Mouse (Mus musculus) hindbrain, embryonic 15.5 days (tissue): ENCODE data around the gene Cpb2. TPM values are rescaled to one million over a fixed set of nuclear protein-coding genes. Genes with fewer than 3 reads are reported as not detected.

Source experiments
- ATAC-seq: fragments of 200-750 bp; cut with Nextera tagmentation; 2 replicates; pipeline ENCODE4 v1.8.0; 2017; ENCODE audit warnings: low read depth, moderate number of reproducible peaks, moderate TSS enrichment; ENCODE audit not compliant: low FRiP score
- H3K27ac ChIP-seq: fragments of 300-500 bp; sonication (generic); replicated peaks from 2 replicates; pipeline ENCODE4 v1.5.1; 2015; ENCODE audit warnings: mild to moderate bottlenecking, inconsistent platforms
- H3K27me3 ChIP-seq: fragments of 300-500 bp; sonication (generic); 2 replicates; pipeline ENCODE4 v1.6.1; 2015; ENCODE audit warnings: control low read depth, inconsistent platforms
- H3K36me3 ChIP-seq: fragments of 300-500 bp; sonication (generic); 2 replicates; pipeline ENCODE4 v1.6.1; 2015; ENCODE audit warnings: control low read depth, inconsistent platforms
- H3K4me1 ChIP-seq: fragments of 300-500 bp; sonication (generic); replicated peaks from 2 replicates; pipeline ENCODE4 v1.6.1; 2015; ENCODE audit warnings: control low read depth, inconsistent platforms
- H3K4me2 ChIP-seq: fragments of 300-500 bp; sonication (generic); 2 replicates; pipeline ENCODE4 v1.6.1; 2015; ENCODE audit warnings: moderate library complexity, mild to moderate bottlenecking, inconsistent platforms
- H3K4me3 ChIP-seq: fragments of 300-500 bp; sonication (generic); 2 replicates; pipeline ENCODE4 v1.5.1; 2015; ENCODE audit warnings: mild to moderate bottlenecking, inconsistent platforms
- H3K9ac ChIP-seq: fragments of 300-500 bp; sonication (generic); 2 replicates; pipeline ENCODE4 v1.6.1; 2015; ENCODE audit warnings: inconsistent platforms
- H3K9me3 ChIP-seq: fragments of 300-500 bp; sonication (generic); 2 replicates; pipeline ENCODE4 v1.6.1; 2016; ENCODE audit warnings: control low read depth, inconsistent platforms
- WGBS: fragments of 180-500 bp; shearing (Covaris S2); methylation state at CpG from one replicate; pipeline ENCODE4 v1.1.7; 2015; 5-methylcytosine and 5-hydroxymethylcytosine counted together
- polyA plus RNA-seq: library from polyadenylated mRNA; unstranded; fragments of >200 nt; fragmentation: Nextera tagmentation; extraction: Ambion mirVana; gene quantifications from 2 replicates; pipeline ENCODE4 v1.2.1, GENCODE M21; 2015

Cpb2 gene
- not detected in 2 replicates for polyA plus RNA-seq

- Histone ChIP-seq H3K27me3 (no peaks in the 10 kb centered on the region), H3K27ac (no peak within 1 kb of the TSS), H3K9ac (no peak within 1 kb of the TSS), H3K4me1 (no peaks in the 10 kb centered on the region), H3K4me2 (no peak within 1 kb of the TSS), H3K4me3 (no peak within 1 kb of the TSS), H3K9me3 (no peaks in the 10 kb centered on the region), H3K36me3 (no peaks in the 10 kb centered on the region)
- WGBS: 89% methylated on average over 5 of the region's 5 CpGs
- ATAC-seq: no peak
These were observed at the start of gene Cpb2 for GRCm38 (mm10) chr14:75242087-75242486. Gene Cpb2, plus strand, starts transcription at chr14:75242287.

- Histone ChIP-seq H3K4me2 (no peak overlapping the region), H3K4me3 (no peak overlapping the region), H3K4me1 (no peaks in the 10 kb centered on the region), H3K9ac (no peak overlapping the region), H3K36me3 (no peaks in the 10 kb centered on the region), H3K9me3 (no peaks in the 10 kb centered on the region), H3K27ac (no peak overlapping the region), H3K27me3 (no peaks in the 10 kb centered on the region)
- 87% methylated on average over 10 of the region's 10 CpGs for WGBS
- no peak for ATAC-seq
These were observed 49.7 kb upstream of the Cpb2 start for GRCm38 (mm10) chr14:75192427-75192826.

GRCm38 (mm10) chr14:75192858-75193257 lies 49.2 kb upstream of the Cpb2 start:
- ATAC-seq: no peak
- Histone ChIP-seq H3K4me2 (no peak overlapping the region), H3K36me3 (no peaks in the 10 kb centered on the region), H3K9ac (no peak overlapping the region), H3K4me1 (no peaks in the 10 kb centered on the region), H3K9me3 (no peaks in the 10 kb centered on the region), H3K27ac (no peak overlapping the region), H3K4me3 (no peak overlapping the region), H3K27me3 (no peaks in the 10 kb centered on the region)
- 88% methylated on average over 10 of the region's 10 CpGs for WGBS

GRCm38 (mm10) chr14:75195530-75195929 lies 46.6 kb upstream of the Cpb2 start:
- H3K9me3 ChIP-seq: no peaks in the 10 kb centered on the region
- H3K4me3 ChIP-seq: no peak overlapping the region
- H3K27me3 ChIP-seq: no peaks in the 10 kb centered on the region
- H3K36me3 ChIP-seq: no peaks in the 10 kb centered on the region
- WGBS: 93% methylated on average over 5 of the region's 5 CpGs
- no peak for ATAC-seq
- no peak overlapping the region for H3K27ac ChIP-seq
- H3K4me2 ChIP-seq: no peak overlapping the region
- H3K4me1 ChIP-seq: no peaks in the 10 kb centered on the region
- H3K9ac ChIP-seq: no peak overlapping the region

GRCm38 (mm10) chr14:75197027-75197426 lies 45.1 kb upstream of the Cpb2 start:
- H3K4me2 ChIP-seq: no peak overlapping the region
- WGBS: 41% methylated on average over 5 of the region's 5 CpGs

GRCm38 (mm10) chr14:75197660-75198059 lies 44.4 kb upstream of the Cpb2 start:
- WGBS: 67% methylated on average over 7 of the region's 7 CpGs
- H3K27me3 ChIP-seq: no peaks in the 10 kb centered on the region
- H3K27ac ChIP-seq: no peak overlapping the region
- H3K36me3 ChIP-seq: no peaks in the 10 kb centered on the region
- H3K4me3 ChIP-seq: no peak overlapping the region
- no peak overlapping the region for H3K4me2 ChIP-seq
- H3K9me3 ChIP-seq: no peaks in the 10 kb centered on the region
- no peaks in the 10 kb centered on the region for H3K4me1 ChIP-seq
- ATAC-seq: no peak
- H3K9ac ChIP-seq: no peak overlapping the region

More at GRCm38 (mm10) chr14:75197027-75197426, 45.1 kb upstream of the Cpb2 start:
- no peaks in the 10 kb centered on the region for H3K27me3 ChIP-seq
- no peaks in the 10 kb centered on the region for H3K9me3 ChIP-seq
- no peak overlapping the region for H3K9ac ChIP-seq
- no peak overlapping the region for H3K4me3 ChIP-seq
- no peaks in the 10 kb centered on the region for H3K36me3 ChIP-seq
- no peaks in the 10 kb centered on the region for H3K4me1 ChIP-seq
- H3K27ac ChIP-seq: no peak overlapping the region
- ATAC-seq: no peak

- no peaks in the 10 kb centered on the region for H3K9me3 ChIP-seq
- H3K27ac ChIP-seq: no peak overlapping the region
- H3K27me3 ChIP-seq: no peaks in the 10 kb centered on the region
- no peak for ATAC-seq
- no peak overlapping the region for H3K4me2 ChIP-seq
- H3K9ac ChIP-seq: no peak overlapping the region
- 50% methylated on average over 6 of the region's 6 CpGs for WGBS
- H3K4me3 ChIP-seq: no peak overlapping the region
- no peaks in the 10 kb centered on the region for H3K4me1 ChIP-seq
- no peaks in the 10 kb centered on the region for H3K36me3 ChIP-seq
These were observed 36.6 kb upstream of the Cpb2 start for GRCm38 (mm10) chr14:75205363-75206051.

GRCm38 (mm10) chr14:75206307-75206706 lies 35.8 kb upstream of the Cpb2 start:
- Histone ChIP-seq H3K4me3 (no peak overlapping the region), H3K9ac (no peak overlapping the region), H3K27me3 (no peaks in the 10 kb centered on the region), H3K4me1 (no peaks in the 10 kb centered on the region), H3K27ac (no peak overlapping the region), H3K4me2 (no peak overlapping the region), H3K36me3 (no peaks in the 10 kb centered on the region), H3K9me3 (no peaks in the 10 kb centered on the region)
- ATAC-seq: no peak
- 72% methylated on average over 4 of the region's 4 CpGs for WGBS

- H3K27me3 ChIP-seq: no peaks in the 10 kb centered on the region
- H3K4me2 ChIP-seq: no peak overlapping the region
- no peak overlapping the region for H3K4me3 ChIP-seq
- ATAC-seq: no peak
- H3K4me1 ChIP-seq: 0 out of 2 replicates have a peak, but pooled peaks cover 2% of the 10 kb centered on the region
- no peak overlapping the region for H3K9ac ChIP-seq
- H3K9me3 ChIP-seq: no peaks in the 10 kb centered on the region
- no peaks in the 10 kb centered on the region for H3K36me3 ChIP-seq
- WGBS: 67% methylated on average over 6 of the region's 6 CpGs
- H3K27ac ChIP-seq: no peak overlapping the region
These were observed 33.4 kb upstream of the Cpb2 start for GRCm38 (mm10) chr14:75208572-75209151.

GRCm38 (mm10) chr14:75213752-75214151 lies 28.3 kb upstream of the Cpb2 start:
- ATAC-seq: peak; percentile 77; the same call in 1 of the 2 replicates
- H3K27ac ChIP-seq: no peak overlapping the region

GRCm38 (mm10) chr14:75218843-75219242 lies 23.2 kb upstream of the Cpb2 start:
- no peak overlapping the region for H3K9ac ChIP-seq
- H3K9me3 ChIP-seq: no peaks in the 10 kb centered on the region
- no peaks in the 10 kb centered on the region for H3K36me3 ChIP-seq
- 83% methylated on average over 2 of the region's 2 CpGs for WGBS
- no peak overlapping the region for H3K4me3 ChIP-seq
- 0 out of 2 replicates have a peak overlapping the region, but pooled peaks have one; percentile 32 for H3K27ac ChIP-seq
- no peak overlapping the region for H3K4me2 ChIP-seq
- peaks cover 8% of the 10 kb centered on the region; the same call in 1 of the 2 replicates for H3K4me1 ChIP-seq
- no peaks in the 10 kb centered on the region for H3K27me3 ChIP-seq
- 0 out of 2 replicates have a peak, but pooled peaks have one; percentile 17 for ATAC-seq

More at GRCm38 (mm10) chr14:75213752-75214151, 28.3 kb upstream of the Cpb2 start:
- H3K9ac ChIP-seq: no peak overlapping the region
- peak overlapping the region; percentile 25 for H3K4me2 ChIP-seq
- H3K27me3 ChIP-seq: no peaks in the 10 kb centered on the region
- H3K36me3 ChIP-seq: no peaks in the 10 kb centered on the region
- 69% methylated on average over 11 of the region's 11 CpGs for WGBS
- no peaks in the 10 kb centered on the region for H3K9me3 ChIP-seq
- H3K4me3 ChIP-seq: no peak overlapping the region
- 0 out of 2 replicates have a peak, but pooled peaks cover 7% of the 10 kb centered on the region for H3K4me1 ChIP-seq

GRCm38 (mm10) chr14:75219250-75219913 lies 22.7 kb upstream of the Cpb2 start:
- H3K36me3 ChIP-seq: no peaks in the 10 kb centered on the region
- 52% methylated on average over 5 of the region's 5 CpGs for WGBS
- ATAC-seq: peak; percentile 55; the same call in 1 of the 2 replicates
- peaks cover 5% of the 10 kb centered on the region; the same call in 1 of the 2 replicates for H3K4me1 ChIP-seq
- no peak overlapping the region for H3K4me2 ChIP-seq
- H3K4me3 ChIP-seq: no peak overlapping the region
- H3K27ac ChIP-seq: peak overlapping the region; percentile 32; the same call in 1 of the 2 replicates
- no peaks in the 10 kb centered on the region for H3K27me3 ChIP-seq
- no peak overlapping the region for H3K9ac ChIP-seq
- H3K9me3 ChIP-seq: no peaks in the 10 kb centered on the region
